Mouse (Mus musculus): ENCODE measurements around the gene Trim67. TPM values are rescaled to one million over a fixed set of nuclear protein-coding genes. Genes with fewer than 3 reads are reported as not detected.

Trim67 gene
- total and polyA plus RNA-seq, 3 experiments: 0.08 TPM; not detected in 2

GRCm38 (mm10) chr8:124836273-124836672 is 43.4 kb downstream of the Trim67 start:
- no peak overlapping the region for H3K4me3 ChIP-seq (replicated peaks in 1 of 3; ENCODE audit: low read depth in 2 of 3, low read length in 2 of 3, poor library complexity in 1 of 3)
- in situ Hi-C loops (cut with MboI; ENCODE audit: low pct_ligation_motif_present, low pct_unique_long_range_greater_than_20kb, low sequenced_read_pairs) (no loop called here), dilution Hi-C loops (cut with MboI; ENCODE audit: extremely low pct_ligation_motif_present, extremely low pct_unique_long_range_greater_than_20kb, low sequenced_read_pairs) (no loop called here)
- H3K27ac ChIP-seq (ENCODE audit: insufficient read depth, low read depth): no peak overlapping the region
- H3K79me2 ChIP-seq (replicated peaks; ENCODE audit: control insufficient read depth, extremely low read depth, insufficient read depth, poor library complexity, severe bottlenecking): no peaks in the 10 kb centered on the region
- peaks cover 28 to 44% of the 10 kb centered on the region in 2 experiments for H3K36me3 ChIP-seq (replicated peaks in 1 of 2; ENCODE audit: control insufficient read depth in 1 of 2, insufficient read depth in 1 of 2, low read length in 1 of 2)
- no peak overlapping the region for H3K9ac ChIP-seq (ENCODE audit: insufficient read depth, low read depth)
- DNase-seq (ENCODE audit: extremely low read depth): no peak
- peaks cover 0 to 6% of the 10 kb centered on the region in 2 experiments; a peak in 2 of 4 replicates for H3K4me1 ChIP-seq (ENCODE audit: control insufficient read depth in 1 of 2, insufficient read depth in 2 of 2)
- no peak for TF ChIP-seq CTCF (conservative IDR thresholded peaks at IDR 0.05 in 1 of 2, IDR thresholded peaks at IDR 0.05 in 1 of 2; ENCODE audit: low read depth in 2 of 2, low read length in 2 of 2)
- TF ChIP-seq HCFC1 (IDR thresholded peaks at IDR 0.05; ENCODE audit: low read depth, low read length): no peak
- no peak for TF ChIP-seq PAX5 (IDR thresholded peaks at IDR 0.05; ENCODE audit: low read length)
- peak; percentile 12; the same call in 1 of the 2 replicates for TF ChIP-seq POLR2AphosphoS2 (IDR thresholded peaks at IDR 0.05; ENCODE audit: low read depth, low read length)
- TF ChIP-seq TCF12 (IDR thresholded peaks at IDR 0.05; ENCODE audit: low read depth, low read length): no peak
- no peak for TF ChIP-seq ETS1 (conservative IDR thresholded peaks at IDR 0.05; ENCODE audit: low read depth, low read length)
- H3K27me3 ChIP-seq (replicated peaks): no peaks in the 10 kb centered on the region
- no peak overlapping the region for H3K4me2 ChIP-seq (ENCODE audit: insufficient read depth, low read depth, poor library complexity, severe bottlenecking)
- no peaks in the 10 kb centered on the region for H3K9me3 ChIP-seq (replicated peaks; ENCODE audit: low read length)

DNA sequence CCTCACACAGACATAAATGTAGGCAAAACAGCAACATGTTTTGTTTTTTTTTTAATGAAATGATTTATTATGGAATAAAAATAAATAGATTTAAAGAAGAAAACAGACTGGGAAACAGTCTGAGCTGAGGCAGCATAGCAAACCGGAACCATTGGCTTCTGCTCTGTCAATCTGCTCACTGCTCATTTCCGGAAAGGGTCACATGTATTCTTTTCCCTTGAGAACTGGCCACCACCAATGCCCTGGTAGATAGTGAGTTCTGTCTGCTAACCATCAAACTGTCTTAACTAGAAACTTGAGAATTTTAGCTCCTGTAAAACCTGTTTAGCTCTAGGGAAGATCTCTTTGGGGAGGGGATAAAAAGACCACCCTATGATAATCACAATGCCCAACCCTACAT is 44.0 kb downstream of the Trim67 start:
- H3K79me2 ChIP-seq (replicated peaks; ENCODE audit: control insufficient read depth, extremely low read depth, insufficient read depth, poor library complexity, severe bottlenecking): no peaks in the 10 kb centered on the region
- H3K9ac ChIP-seq (ENCODE audit: insufficient read depth, low read depth): no peak overlapping the region
- peak; percentile 31 for DNase-seq (ENCODE audit: extremely low read depth)

GRCm38 (mm10) chr8:124837956-124838355 is 45.1 kb downstream of the Trim67 start:
- Histone ChIP-seq H3K79me2 (replicated peaks; ENCODE audit: control insufficient read depth, extremely low read depth, insufficient read depth, poor library complexity, severe bottlenecking) (no peaks in the 10 kb centered on the region), H3K4me3 (replicated peaks in 1 of 3; ENCODE audit: low read depth in 2 of 3, low read length in 2 of 3, poor library complexity in 1 of 3) (no peak overlapping the region), H3K27ac (ENCODE audit: insufficient read depth, low read depth) (no peak overlapping the region), H3K36me3 (replicated peaks in 1 of 2; ENCODE audit: control insufficient read depth in 1 of 2, insufficient read depth in 1 of 2, low read length in 1 of 2) (peaks cover 35 to 60% of the 10 kb centered on the region in 2 experiments), H3K9me3 (replicated peaks; ENCODE audit: low read length) (no peaks in the 10 kb centered on the region), H3K27me3 (replicated peaks) (no peaks in the 10 kb centered on the region), H3K9ac (ENCODE audit: insufficient read depth, low read depth) (no peak overlapping the region), H3K4me2 (ENCODE audit: insufficient read depth, low read depth, poor library complexity, severe bottlenecking) (no peak overlapping the region), H3K4me1 (ENCODE audit: control insufficient read depth in 1 of 2, insufficient read depth in 2 of 2) (peaks cover 0 to 6% of the 10 kb centered on the region in 2 experiments; a peak in 2 of 4 replicates)
- TF ChIP-seq POLR2AphosphoS2 (IDR thresholded peaks at IDR 0.05; ENCODE audit: low read depth, low read length): no peak
- no peak for TF ChIP-seq PAX5 (IDR thresholded peaks at IDR 0.05; ENCODE audit: low read length)
- TF ChIP-seq E2F4 (IDR thresholded peaks at IDR 0.05; ENCODE audit: insufficient replicate concordance, low read depth, low read length): no peak
- TF ChIP-seq MEF2A (IDR thresholded peaks at IDR 0.05; ENCODE audit: borderline replicate concordance, low read depth, low read length): no peak
- TF ChIP-seq RCOR1 (conservative IDR thresholded peaks at IDR 0.05; ENCODE audit: low read depth, low read length): no peak
- no peak for TF ChIP-seq ZC3H11A (IDR thresholded peaks at IDR 0.05; ENCODE audit: low read depth, low read length)
- TF ChIP-seq JUN (IDR thresholded peaks at IDR 0.05; ENCODE audit: insufficient read depth, low read depth, low read length): no peak
- TF ChIP-seq ZMIZ1 (IDR thresholded peaks at IDR 0.05; ENCODE audit: low read depth, low read length): no peak
- no peak for TF ChIP-seq NELFE (IDR thresholded peaks at IDR 0.05; ENCODE audit: low read depth, low read length)
- no peak for TF ChIP-seq MAFK (IDR thresholded peaks at IDR 0.05; ENCODE audit: insufficient replicate concordance, low read length)
- TF ChIP-seq JUND (conservative IDR thresholded peaks at IDR 0.05; ENCODE audit: low read depth, low read length): no peak
- no peak for TF ChIP-seq NRF1 (IDR thresholded peaks at IDR 0.05; ENCODE audit: low read depth, low read length)
- TF ChIP-seq MYC (IDR thresholded peaks at IDR 0.05; ENCODE audit: low read depth, low read length): no peak
- no peak for TF ChIP-seq USF1 (IDR thresholded peaks at IDR 0.05; ENCODE audit: low read depth, low read length)
- no peak for TF ChIP-seq MAX (IDR thresholded peaks at IDR 0.05; ENCODE audit: low read length)
- TF ChIP-seq CHD2 (IDR thresholded peaks at IDR 0.05; ENCODE audit: low read length): no peak
- no peak for TF ChIP-seq EP300 (IDR thresholded peaks at IDR 0.05; ENCODE audit: low read length)
- no peak for TF ChIP-seq POLR2A (IDR thresholded peaks at IDR 0.05; ENCODE audit: low read depth, low read length)
- dilution Hi-C loops (cut with MboI; ENCODE audit: extremely low pct_ligation_motif_present, extremely low pct_unique_long_range_greater_than_20kb, low sequenced_read_pairs): no loop called here
- no peak for DNase-seq (ENCODE audit: extremely low read depth)
- in situ Hi-C loops (cut with MboI; ENCODE audit: low pct_ligation_motif_present, low pct_unique_long_range_greater_than_20kb, low sequenced_read_pairs): no loop called here

More for the DNA sequence above, 44.0 kb downstream of the Trim67 start:
- H3K27me3 ChIP-seq (replicated peaks): no peaks in the 10 kb centered on the region
- H3K4me1 ChIP-seq (ENCODE audit: control insufficient read depth in 1 of 2, insufficient read depth in 2 of 2): peaks cover 0 to 6% of the 10 kb centered on the region in 2 experiments; a peak in 2 of 4 replicates
- TF ChIP-seq MYC (IDR thresholded peaks at IDR 0.05; ENCODE audit: low read depth, low read length): no peak
- no peak for TF ChIP-seq TCF12 (IDR thresholded peaks at IDR 0.05; ENCODE audit: low read depth, low read length)
- dilution Hi-C loops (cut with MboI; ENCODE audit: extremely low pct_ligation_motif_present, extremely low pct_unique_long_range_greater_than_20kb, low sequenced_read_pairs): no loop called here
- in situ Hi-C loops (cut with MboI; ENCODE audit: low pct_ligation_motif_present, low pct_unique_long_range_greater_than_20kb, low sequenced_read_pairs): no loop called here
- no peak overlapping the region for H3K27ac ChIP-seq (ENCODE audit: insufficient read depth, low read depth)
- no peak overlapping the region for H3K4me3 ChIP-seq (replicated peaks in 1 of 3; ENCODE audit: low read depth in 2 of 3, low read length in 2 of 3, poor library complexity in 1 of 3)
- peaks cover 33 to 50% of the 10 kb centered on the region in 2 experiments for H3K36me3 ChIP-seq (replicated peaks in 1 of 2; ENCODE audit: control insufficient read depth in 1 of 2, insufficient read depth in 1 of 2, low read length in 1 of 2)
- H3K9me3 ChIP-seq (replicated peaks; ENCODE audit: low read length): no peaks in the 10 kb centered on the region
- H3K4me2 ChIP-seq (ENCODE audit: insufficient read depth, low read depth, poor library complexity, severe bottlenecking): no peak overlapping the region
